Mouse (Mus musculus): Measurements from ENCODE around the gene Gm45717.

GRCm38 (mm10) chr7:140927181-140927580 is 28.6 kb downstream of the Gm45717 start:
- no peak for TF ChIP-seq CTCF (conservative IDR thresholded peaks at IDR 0.05; ENCODE audit: insufficient read depth, insufficient read length, low read depth, low read length)
- no peak for TF ChIP-seq POLR2A (IDR thresholded peaks at IDR 0.05; ENCODE audit: low read depth, low read length)
